Mouse (Mus musculus): ENCODE results near the gene Prr5l.
A peak's percentile ranks its signal among the peaks of the same experiment; 100 is the strongest.

DNA sequence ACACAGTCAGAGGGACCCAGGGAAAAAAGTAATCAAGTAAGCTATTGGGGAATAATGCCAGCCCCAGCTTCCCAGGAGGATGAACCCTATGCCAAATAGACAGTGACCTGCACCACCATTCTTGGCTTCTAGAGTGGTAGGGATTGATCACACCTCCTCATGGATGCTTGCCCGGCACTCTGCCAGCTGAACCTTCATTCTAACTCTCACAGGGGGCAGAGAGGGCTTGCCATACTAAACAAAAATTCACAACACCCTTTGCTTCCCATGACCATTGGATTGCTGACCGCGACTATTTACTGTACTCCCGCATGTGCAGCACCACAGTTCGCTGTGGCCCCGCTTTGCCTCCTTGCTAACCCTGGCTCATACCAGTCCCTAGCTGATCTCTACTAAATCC lies 129.8 kb downstream of the Prr5l start:
- 0 out of 2 replicates have a peak, but pooled peaks have one; percentile 4 for TF ChIP-seq EP300 (IDR thresholded peaks at IDR 0.05)
- TF ChIP-seq CTCF (IDR thresholded peaks at IDR 0.05): no peak
